Mouse (Mus musculus): ENCODE measurements around the gene Rbm4.
"Not testable (repeated sequence)": the region's sequence is repeated elsewhere in the genome, so short reads cannot be mapped to it uniquely, and the experiment has no call there.

The Rbm4 gene

DNA sequence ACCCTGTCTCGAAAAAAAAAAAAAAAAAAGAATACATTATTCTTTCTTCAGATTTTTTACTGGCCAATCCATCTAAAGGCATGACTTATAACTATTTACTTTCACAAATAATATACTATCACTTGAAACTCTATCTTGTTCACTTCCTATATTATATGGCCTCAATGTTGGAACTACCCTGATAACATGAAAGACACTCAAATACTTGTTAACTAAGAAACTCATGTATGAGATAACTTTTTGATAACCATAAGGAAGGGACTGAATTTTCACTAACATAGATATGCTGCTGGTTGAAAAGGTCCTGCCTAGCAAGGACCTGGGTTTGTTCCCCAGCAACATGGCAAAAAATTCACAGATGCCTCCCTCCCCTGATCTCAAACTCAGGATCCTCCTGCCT is 2.2 kb upstream of the Rbm4 start:
- no peak for DNase-seq

DNA sequence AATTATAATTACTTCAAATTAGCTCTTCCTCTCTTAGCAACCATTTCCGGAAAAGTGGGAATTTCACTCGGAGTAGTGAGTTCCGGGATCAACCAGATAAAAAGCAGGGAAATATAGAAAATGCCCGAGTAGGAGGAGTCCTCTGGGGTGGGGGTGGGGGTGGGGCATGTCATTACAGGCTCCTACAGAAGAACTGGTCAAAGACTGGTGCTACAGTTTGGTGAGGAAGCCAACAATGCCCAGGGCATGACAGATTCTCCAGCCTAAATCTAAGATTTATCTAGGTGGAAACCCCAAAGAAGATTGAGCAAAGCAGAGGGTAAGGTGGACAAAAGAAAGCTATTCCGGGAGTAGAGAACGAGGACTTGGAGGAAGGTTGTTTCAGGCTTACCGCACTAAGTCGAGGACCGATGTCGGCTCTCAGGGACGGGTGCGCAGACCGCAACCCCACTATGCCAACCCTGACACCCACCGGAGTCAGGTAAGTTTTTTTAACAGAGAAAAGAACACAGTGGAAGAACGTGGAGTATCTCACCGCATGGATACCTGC is 345 bp downstream of the Rbm4 start:
- DNase-seq: no peak

DNA sequence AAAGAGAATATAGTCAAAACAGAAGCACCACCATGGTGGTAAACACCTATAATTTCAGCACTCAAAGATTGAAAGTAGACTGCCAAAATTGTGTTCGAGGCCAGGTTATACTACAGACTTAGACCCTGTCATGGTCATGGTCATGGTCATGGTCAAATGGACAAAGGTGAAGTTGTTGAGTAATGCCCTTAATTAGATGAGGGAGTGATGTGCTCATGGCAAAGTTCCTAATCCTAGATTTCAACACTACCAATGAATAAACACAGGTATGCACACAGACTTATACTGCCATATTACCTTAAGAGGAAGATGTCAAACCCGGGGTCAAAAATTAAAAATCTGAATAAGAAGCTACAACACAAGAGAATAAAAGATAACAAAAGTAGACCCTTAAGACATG is 7.4 kb downstream of the Rbm4 start:
- DNase-seq: no peak

- no peak for DNase-seq
Observed at GRCm38 (mm10) chr19:4785206-4785605, 8.5 kb downstream of the Rbm4 start.

- no peak for DNase-seq
Observed at GRCm38 (mm10) chr19:4782891-4783290, 10.8 kb downstream of the Rbm4 start.

- no peak for DNase-seq
Observed at GRCm38 (mm10) chr19:4772785-4773184, 20.9 kb downstream of the Rbm4 start.

DNA sequence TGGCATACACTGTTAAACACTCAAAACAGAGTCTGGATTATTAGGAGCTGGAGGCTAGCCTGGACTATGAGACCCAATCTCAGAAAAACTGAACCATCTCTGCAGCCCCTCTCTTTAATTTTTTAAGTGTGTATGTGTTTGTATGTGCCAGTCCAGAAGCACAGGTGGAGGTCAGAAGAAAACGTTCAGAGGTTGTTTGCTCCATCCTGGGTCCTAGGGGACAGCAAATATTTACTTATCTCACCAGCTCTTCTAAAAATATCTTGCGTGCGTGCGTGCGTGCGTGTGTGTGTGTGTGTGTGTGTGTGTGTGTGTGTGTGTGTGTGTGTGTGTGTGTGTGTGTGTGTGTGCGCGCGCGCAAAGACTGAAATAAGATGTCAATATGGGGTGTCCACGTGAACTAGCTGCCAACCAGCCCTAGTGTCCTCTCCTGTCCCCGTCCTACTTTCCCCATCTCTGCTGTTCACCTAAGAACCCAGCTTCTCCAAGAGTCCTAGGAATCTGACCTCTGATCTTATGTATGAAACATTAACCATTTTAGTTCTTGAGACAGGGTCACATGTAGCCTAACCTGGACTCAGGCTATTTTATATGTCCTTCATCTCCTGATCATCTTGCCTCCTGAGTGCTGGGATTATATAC is 26.1 kb downstream of the Rbm4 start:
- no peak for DNase-seq

- DNase-seq: no peak
Observed at GRCm38 (mm10) chr19:4762876-4763275, 30.8 kb downstream of the Rbm4 start.

DNA sequence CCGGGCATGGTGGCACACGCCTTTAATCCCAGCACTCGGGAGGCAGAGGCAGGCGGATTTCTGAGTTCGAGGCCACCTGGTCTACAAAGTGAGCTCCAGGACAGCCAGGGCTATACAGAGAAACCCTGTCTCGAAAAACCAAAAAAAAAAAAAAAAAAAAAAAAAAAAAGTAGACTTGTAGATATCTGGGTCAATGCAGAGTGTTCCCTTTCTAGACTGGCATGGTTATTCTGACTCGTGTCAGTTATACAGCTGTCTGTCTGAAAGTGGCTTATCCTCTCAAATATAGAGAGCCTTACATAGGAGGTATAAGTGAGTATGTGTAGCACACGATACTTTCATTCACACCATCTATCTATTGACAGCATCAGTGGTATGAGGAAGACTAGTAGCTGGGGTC is 33.2 kb downstream of the Rbm4 start:
- DNase-seq: not testable (repeated sequence)

GRCm38 (mm10) chr19:4756921-4757320 is 36.8 kb downstream of the Rbm4 start:
- no peak for DNase-seq

DNA sequence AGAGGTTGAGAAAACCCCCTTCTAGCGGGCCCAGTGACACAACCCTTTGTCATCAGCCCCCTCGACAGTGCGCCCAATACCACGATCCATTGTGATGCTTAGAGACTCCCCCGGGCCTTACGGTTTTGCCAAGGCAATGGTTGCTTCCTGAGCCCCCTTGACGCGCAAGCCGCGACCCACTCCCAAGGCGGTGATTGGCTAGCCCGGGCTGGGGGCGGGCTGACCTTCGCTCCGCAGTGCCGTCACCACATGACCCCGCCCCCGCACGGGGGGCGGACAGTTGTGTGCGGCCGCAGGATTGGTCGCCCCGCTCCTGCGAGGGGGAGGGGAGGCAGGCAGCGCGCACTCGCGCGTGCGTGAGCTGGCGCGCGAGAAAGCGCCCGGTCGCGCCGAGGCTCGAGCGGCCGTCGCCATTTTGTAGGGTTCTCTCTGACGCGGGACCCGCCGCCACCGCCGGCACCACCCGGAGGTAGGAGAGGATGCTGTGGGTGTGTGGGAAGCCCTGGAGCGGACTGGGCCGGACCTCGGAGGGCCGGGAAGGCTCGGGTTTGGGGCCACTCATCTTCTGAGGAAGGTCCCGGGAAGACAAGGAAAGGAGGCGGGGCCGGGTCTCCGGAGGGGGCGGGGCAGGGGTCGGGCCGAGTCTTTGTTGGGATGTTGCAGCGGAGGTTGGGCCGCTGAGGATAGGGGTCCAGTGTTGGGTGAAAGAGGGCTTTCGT is 37.3 kb downstream of the Rbm4 start, which contains the start of gene Rbm4b:
Gene Rbm4b (plus strand): TSS at position 305 of the 719 bp plus-strand sequence.
- DNase-seq: peak; percentile 97 to 98

DNA sequence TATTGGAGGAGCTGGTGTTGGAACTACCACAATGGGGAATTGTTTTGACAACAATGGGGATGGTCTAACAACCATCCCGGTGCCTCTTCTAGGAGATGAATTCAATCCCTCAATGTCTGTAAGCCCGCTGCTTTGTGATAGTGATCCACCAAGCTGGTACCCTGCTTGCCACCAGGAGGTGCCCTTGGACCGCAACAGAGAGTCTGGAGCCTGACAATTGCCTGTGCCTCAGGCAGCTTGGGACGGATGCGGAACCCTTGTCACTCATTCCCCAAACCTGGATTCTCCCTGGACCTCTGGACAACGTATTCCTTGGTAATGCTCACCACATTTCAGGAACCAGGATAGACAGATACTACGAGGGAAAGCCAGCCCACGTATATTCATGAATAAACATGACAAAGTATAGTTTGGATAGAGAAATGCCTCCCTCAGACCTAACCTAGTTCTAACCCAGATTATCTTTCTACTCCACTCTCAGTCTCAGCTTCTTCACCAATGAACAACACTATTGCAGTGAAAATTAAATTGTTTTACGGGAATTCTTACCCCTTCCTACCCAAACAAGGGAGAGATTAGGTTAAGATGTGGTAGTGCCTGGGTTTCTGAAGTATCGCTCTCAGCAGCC is 38.0 kb downstream of the Rbm4 start:
- DNase-seq: peak; percentile 88 to 92

GRCm38 (mm10) chr19:4749975-4750374 is 43.7 kb downstream of the Rbm4 start:
- no peak for DNase-seq

GRCm38 (mm10) chr19:4748493-4748892 is 45.2 kb downstream of the Rbm4 start:
- DNase-seq: no peak

DNA sequence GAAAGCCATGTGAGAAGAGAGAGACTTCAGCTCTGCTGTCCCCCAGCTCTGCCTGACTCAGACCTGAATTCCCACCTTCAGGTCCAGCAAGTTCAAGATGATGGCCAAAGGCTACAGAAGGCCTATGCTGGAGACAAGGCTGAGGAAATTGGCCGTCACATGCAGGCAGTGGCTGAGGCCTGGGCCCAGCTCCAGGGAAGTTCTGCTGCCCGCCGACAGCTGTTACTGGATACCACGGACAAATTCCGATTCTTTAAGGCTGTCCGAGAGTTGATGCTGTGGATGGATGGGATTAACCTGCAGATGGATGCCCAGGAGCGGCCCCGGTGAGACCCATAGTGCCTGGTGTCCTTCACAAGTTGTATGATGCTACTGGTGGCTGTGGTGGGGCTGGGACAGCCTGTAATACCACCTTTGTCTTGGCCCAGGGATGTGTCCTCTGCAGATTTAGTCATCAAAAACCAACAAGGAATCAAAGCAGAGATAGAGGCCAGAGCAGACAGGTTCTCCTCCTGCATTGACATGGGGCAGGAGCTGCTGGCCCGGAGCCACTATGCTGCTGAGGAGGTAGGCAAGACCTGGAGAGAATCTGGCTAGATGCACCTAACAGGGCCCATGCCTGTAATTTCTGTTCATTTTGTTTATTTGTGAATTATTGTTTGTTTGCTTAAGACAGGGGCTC is 45.9 kb downstream of the Rbm4 start:
- DNase-seq: no peak

- DNase-seq: peak in 1 of 2 experiments; percentile 54
Observed at GRCm38 (mm10) chr19:4746611-4747010, 47.1 kb downstream of the Rbm4 start.

- DNase-seq: no peak
Observed at GRCm38 (mm10) chr19:4745681-4746080, 48.0 kb downstream of the Rbm4 start.

DNA sequence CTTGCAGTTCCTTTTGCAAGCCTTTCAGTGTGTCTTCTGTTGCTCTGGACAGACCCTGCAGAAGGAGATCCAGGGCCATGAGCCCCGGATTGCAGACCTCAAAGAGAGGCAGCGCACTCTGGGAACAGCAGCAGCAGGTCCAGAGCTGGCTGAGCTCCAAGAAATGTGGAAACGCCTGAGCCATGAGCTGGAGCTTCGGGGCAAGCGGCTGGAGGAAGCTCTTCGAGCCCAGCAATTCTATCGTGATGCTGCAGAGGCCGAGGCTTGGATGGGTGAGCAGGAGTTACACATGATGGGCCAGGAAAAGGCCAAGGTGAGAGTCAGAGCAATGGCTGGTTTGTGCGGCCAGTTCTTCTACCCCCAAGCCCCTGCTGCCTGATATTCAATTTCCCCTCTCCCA is 48.6 kb downstream of the Rbm4 start:
- peak in 1 of 2 experiments; percentile 28 for DNase-seq

DNA sequence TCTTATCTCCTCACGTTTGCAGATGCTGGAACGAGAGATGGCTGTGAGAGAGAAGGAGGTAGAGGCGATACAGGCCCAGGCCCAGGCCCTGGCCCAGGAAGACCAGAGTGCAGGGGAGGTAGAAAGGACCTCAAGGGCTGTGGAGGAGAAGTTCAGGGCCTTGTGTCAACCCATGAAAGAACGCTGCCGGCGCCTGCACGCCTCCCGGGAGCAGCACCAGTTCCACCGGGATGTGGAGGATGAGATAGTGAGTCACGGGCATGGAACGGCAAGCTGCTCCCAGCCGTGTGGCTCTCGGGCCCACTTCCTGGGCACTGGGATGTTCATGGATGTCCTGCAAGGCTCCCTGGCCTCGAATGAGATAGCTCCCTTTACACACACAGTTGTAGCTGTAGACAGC is 49.7 kb downstream of the Rbm4 start:
- DNase-seq: no peak

- peak in 1 of 2 experiments; percentile 49 for DNase-seq
Observed at GRCm38 (mm10) chr19:4743524-4743923, 50.2 kb downstream of the Rbm4 start.

DNA sequence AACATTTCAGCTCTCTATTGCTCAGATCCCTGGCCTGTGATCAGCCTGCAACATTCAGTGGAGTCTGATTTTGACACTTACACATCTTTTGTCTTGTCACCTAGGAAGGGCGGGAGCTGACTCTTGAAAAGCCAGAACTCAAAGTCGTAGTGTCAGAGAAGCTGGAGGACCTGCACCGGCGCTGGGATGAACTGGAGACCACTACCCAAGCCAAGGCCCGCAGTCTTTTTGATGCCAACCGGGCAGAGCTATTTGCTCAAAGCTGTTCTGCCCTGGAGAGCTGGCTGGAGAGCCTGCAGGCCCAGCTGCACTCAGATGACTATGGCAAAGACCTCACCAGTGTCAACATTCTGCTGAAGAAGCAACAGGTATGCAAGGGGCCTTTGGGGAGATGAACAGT is 51.5 kb downstream of the Rbm4 start:
- no peak for DNase-seq

- no peak for DNase-seq
Observed at GRCm38 (mm10) chr19:4741482-4741881, 52.2 kb downstream of the Rbm4 start.

GRCm38 (mm10) chr19:4739762-4740161 is 53.9 kb downstream of the Rbm4 start:
- DNase-seq: no peak

Measured in lung, postnatal 4 days (tissue).